Mouse (Mus musculus) olfactory bulb, adult 2 months (tissue): ENCODE data around the gene Atp8a1. TPM values are rescaled to one million over a fixed set of nuclear protein-coding genes. Genes with fewer than 3 reads are reported as not detected.

ENCODE experiments used
- H3K27ac ChIP-seq: fragments of 200-500 bp; 2 replicates; pipeline ENCODE4 v1.5.1; 2012; ENCODE audit warnings: low read depth, low read length; ENCODE audit not compliant: insufficient read depth
- H3K4me1 ChIP-seq: fragments of 200-500 bp; 2 replicates; pipeline ENCODE4 v1.6.1; 2012; ENCODE audit warnings: low read length; ENCODE audit not compliant: control insufficient read depth, insufficient read depth
- H3K4me3 ChIP-seq: fragments of 200-500 bp; 2 replicates; pipeline ENCODE4 v1.5.1; 2012; ENCODE audit warnings: mild to moderate bottlenecking, low read depth, low read length, moderate library complexity; ENCODE audit not compliant: insufficient read depth
- CTCF ChIP-seq: fragments of 200-500 bp; IDR thresholded peaks from 2 replicates; pipeline ENCODE4 v1.5.1; 2012; ENCODE audit warnings: low read depth, mild to moderate bottlenecking, low read length, moderate library complexity; ENCODE audit not compliant: insufficient read depth
- POLR2A ChIP-seq: fragments of 200-500 bp; IDR thresholded peaks from 2 replicates; pipeline ENCODE4 v1.6.1; 2012; ENCODE audit warnings: mild to moderate bottlenecking, low read depth, low read length, moderate library complexity; ENCODE audit not compliant: insufficient read depth
- WGBS: fragments of 180-500 bp; shearing (Covaris S2); methylation state at CpG from one replicate; pipeline ENCODE4 v1.1.7; 2018; 5-methylcytosine and 5-hydroxymethylcytosine counted together
- polyA plus RNA-seq: library from polyadenylated mRNA; stranded (reverse); fragments of >200 nt; gene quantifications from 2 replicates; pipeline ENCODE4 v1.2.4, GENCODE M21; 2012; ENCODE audit warnings: low replicate concordance; ENCODE audit not compliant: missing spikeins, insufficient read depth, insufficient read length

Gene Atp8a1
- polyA plus RNA-seq, 1 experiment = not detected

- Histone ChIP-seq H3K4me3 (no peak overlapping the region), H3K4me1 (peaks cover 16% of the 10 kb centered on the region), H3K27ac (no peak overlapping the region)
- WGBS = 62% methylated on average over 2 of the region's 2 CpGs
- no peak for TF ChIP-seq CTCF
- TF ChIP-seq POLR2A = no peak
Measured at GRCm38 (mm10) chr5:67609520-67609837, 237.8 kb downstream of the Atp8a1 start.

- TF ChIP-seq POLR2A (no peak), CTCF (no peak)
- 25% methylated on average over 31 of the region's 31 CpGs for WGBS
- Histone ChIP-seq H3K27ac (no peak overlapping the region), H3K4me3 (peak overlapping the region; percentile 28), H3K4me1 (peaks cover 16% of the 10 kb centered on the region)
Measured at GRCm38 (mm10) chr5:67608674-67609519, 238.3 kb downstream of the Atp8a1 start.

DNA sequence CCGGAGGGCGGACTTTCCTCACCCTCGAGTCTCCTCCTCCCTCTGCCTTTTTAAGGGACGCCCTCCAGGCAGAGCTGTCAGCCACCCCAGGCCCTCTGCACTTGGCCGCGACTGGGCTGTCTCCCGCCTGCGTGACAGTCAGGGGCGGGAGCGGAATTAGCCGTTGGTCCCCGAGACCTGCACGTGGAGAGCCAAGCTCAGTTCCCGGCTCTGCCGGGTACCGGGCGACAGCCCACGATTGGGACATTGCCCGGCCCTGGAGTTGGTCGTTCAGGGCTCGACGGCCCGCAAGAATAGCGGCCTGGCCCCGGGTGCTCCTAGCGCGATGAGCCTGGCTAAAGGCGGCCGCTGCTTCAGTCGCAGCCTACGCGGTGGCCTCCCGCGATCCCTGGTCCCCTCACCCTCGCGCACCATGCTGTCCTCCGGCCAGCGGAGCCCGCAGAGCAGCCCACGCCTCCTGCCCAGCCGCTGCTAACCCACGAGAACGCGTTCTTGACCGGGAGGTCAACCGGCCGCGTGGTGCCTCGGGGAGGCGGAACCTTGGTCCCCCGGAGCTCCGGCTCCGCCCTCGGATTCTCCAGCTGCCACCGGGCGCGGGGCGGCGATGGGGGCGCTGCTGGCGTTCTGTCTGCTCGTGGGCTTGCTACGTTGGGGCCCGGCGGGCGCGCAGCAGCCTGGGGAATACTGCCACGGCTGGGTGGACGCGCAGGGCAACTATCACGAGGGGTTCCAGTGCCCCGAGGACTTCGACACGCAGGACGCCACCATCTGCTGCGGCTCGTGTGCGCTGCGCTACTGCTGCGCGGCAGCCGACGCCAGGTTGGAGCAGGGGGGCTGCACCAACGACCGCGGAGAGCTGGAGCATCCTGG is 239.2 kb downstream of the Atp8a1 start, which contains the start of gene Shisa3:
Gene Shisa3, plus strand, starts transcription at position 79 of the 870 bp plus-strand sequence.
- WGBS = under 1% methylated on average over 86 of the region's 86 CpGs
- Histone ChIP-seq H3K4me1 (peaks cover 16% of the 10 kb centered on the region), H3K27ac (no peak within 1 kb of the TSS), H3K4me3 (peak within 1 kb of the TSS; percentile 28)
- no peak for TF ChIP-seq CTCF
- no peak for TF ChIP-seq POLR2A

DNA sequence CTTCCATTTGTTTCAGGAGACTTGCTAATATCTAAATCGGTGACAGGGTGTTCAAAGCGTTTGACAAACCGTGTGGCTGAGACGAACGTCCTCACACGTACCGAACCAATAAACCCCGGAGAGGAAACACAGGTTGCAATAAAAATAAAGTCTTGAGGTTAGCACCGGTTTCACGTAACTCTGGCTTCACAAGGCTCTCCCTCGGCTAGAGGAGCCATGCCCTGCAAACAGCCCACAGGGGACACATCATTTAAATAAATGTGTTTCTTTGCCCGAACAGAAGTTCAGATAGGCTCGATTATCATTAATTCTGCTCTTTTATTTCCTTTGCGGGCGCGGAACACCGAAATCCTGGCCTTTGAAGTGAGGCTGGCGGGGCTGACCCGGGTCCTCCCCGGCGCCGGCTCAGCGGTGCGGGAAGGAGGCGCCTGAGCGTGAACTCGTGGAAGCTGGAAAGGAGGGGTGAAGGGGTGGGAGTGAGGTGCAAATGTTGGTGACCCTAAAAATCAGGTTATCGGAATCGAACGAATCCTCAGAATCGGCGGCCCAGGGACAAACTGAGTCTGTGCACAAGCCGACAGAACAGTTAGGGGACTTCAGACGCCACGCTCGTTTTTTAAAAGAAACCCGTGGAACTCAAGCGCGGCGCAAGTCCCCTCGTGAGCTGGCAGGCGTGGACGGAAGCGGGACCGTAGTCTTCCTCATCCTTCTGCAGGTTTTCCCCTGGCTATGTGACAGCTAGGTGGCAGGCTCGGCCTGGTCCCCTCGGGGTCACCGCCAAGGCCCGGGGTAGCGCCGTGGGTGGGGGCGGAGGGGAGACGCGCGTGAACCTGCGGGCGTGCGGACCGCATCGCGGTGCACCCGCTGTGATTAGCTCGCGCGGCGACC is 240.1 kb downstream of the Atp8a1 start:
- TF ChIP-seq CTCF = no peak
- TF ChIP-seq POLR2A = no peak
- Histone ChIP-seq H3K4me1 (peaks cover 16% of the 10 kb centered on the region), H3K4me3 (peak overlapping the region; percentile 28; the same call in 1 of the 2 replicates), H3K27ac (no peak overlapping the region)
- 3% methylated on average over 66 of the region's 66 CpGs for WGBS

GRCm38 (mm10) chr5:67605951-67606350 is 241.3 kb downstream of the Atp8a1 start:
- H3K4me3 ChIP-seq = no peak overlapping the region
- peaks cover 16% of the 10 kb centered on the region for H3K4me1 ChIP-seq
- H3K27ac ChIP-seq = no peak overlapping the region
- 54% methylated on average over 5 of the region's 5 CpGs for WGBS
- TF ChIP-seq POLR2A (no peak), CTCF (no peak)

- Histone ChIP-seq H3K4me1 (no peaks in the 10 kb centered on the region), H3K4me3 (no peak overlapping the region), H3K27ac (no peak overlapping the region)
- TF ChIP-seq POLR2A (no peak), CTCF (no peak)
- WGBS = 93% methylated on average over 9 of the region's 9 CpGs
Measured at GRCm38 (mm10) chr5:67599935-67600334, 247.3 kb downstream of the Atp8a1 start.

DNA sequence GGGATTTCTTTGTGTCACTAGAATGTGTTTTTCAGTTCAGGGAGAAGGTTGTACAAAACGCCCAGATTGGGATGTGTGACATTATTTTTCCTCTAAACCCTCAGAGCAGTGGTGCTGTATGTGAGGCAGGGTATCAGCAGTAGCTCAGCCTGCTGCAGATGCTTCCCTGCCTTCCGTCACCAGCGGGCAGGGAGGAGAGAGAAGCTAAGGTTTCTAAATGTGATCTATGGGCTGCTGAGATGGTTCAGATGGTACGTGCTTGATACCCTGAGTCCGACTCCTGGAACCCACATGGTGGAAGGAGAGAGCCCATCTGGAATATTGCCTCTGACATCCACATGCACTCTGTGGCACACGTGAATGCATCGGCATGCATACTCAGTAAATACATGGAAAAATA is 251.6 kb downstream of the Atp8a1 start:
- TF ChIP-seq POLR2A (no peak), CTCF (no peak)
- Histone ChIP-seq H3K4me1 (no peaks in the 10 kb centered on the region), H3K27ac (no peak overlapping the region), H3K4me3 (no peak overlapping the region)
- 83% methylated on average over 7 of the region's 7 CpGs for WGBS

GRCm38 (mm10) chr5:67595070-67595469 is 252.2 kb downstream of the Atp8a1 start:
- no peak for TF ChIP-seq CTCF
- no peak for TF ChIP-seq POLR2A
- WGBS = 88% methylated on average over 1 of the region's 1 CpGs
- no peak overlapping the region for H3K27ac ChIP-seq
- no peaks in the 10 kb centered on the region for H3K4me1 ChIP-seq
- H3K4me3 ChIP-seq = no peak overlapping the region
